Mouse (Mus musculus) MEL (cell line): ENCODE measurements at regions not wholly inside any gene's neighbourhood (a gene's known extent, or its start where the extent isn't known, plus 50 kb on each side); places are given as distances from the start of the nearest gene placed in this dataset.

Experiments used
- DNase-seq: peaks from one replicate; pipeline ENCODE4 v3.0.0; 2011; ENCODE audit warnings: low read depth, low spot score
- H3K27ac ChIP-seq: 2 replicates; pipeline ENCODE4 v1.5.1; 2012; ENCODE audit warnings: low read depth, mild to moderate bottlenecking, control low read depth, low read length, moderate library complexity; ENCODE audit not compliant: control insufficient read depth
- H3K27me3 ChIP-seq, 2 experiments: fragments of 150-350 bp in 1 of 2; sonication (generic) in 1 of 2; 2 replicates each; pipeline ENCODE4 v1.6.1; 2012; ENCODE audit warnings: low read length in 2 of 2, mild to moderate bottlenecking in 2 of 2, improper control_type of control experiment in 1 of 2, moderate library complexity in 1 of 2; ENCODE audit not compliant: insufficient read depth in 2 of 2, control insufficient read depth in 1 of 2
- H3K36me3 ChIP-seq, 2 experiments: 2 replicates each; pipeline ENCODE4 v1.6.1; 2012 to 2014; ENCODE audit warnings: low read length in 2 of 2, improper control_type of control experiment in 1 of 2, inconsistent platforms in 1 of 2, mild to moderate bottlenecking in 1 of 2; ENCODE audit not compliant: insufficient read depth in 2 of 2, control insufficient read depth in 1 of 2
- H3K4me1 ChIP-seq, 2 experiments: fragments of 150-350 bp in 1 of 2; sonication (generic) in 1 of 2; 2 replicates each; pipeline ENCODE4 v1.6.1; 2012; ENCODE audit warnings: low read length in 2 of 2, improper control_type of control experiment in 1 of 2, mild to moderate bottlenecking in 1 of 2; ENCODE audit not compliant: insufficient read depth in 2 of 2, control insufficient read depth in 1 of 2
- H3K4me3 ChIP-seq, 2 experiments: fragments of 150-350 bp in 1 of 2; sonication (generic) in 1 of 2; 2 replicates each; pipeline ENCODE4 v1.5.1; 2012; ENCODE audit warnings: low read depth in 2 of 2, low read length in 2 of 2, mild to moderate bottlenecking in 2 of 2, moderate library complexity in 2 of 2, control low read depth in 1 of 2, improper control_type of control experiment in 1 of 2; ENCODE audit not compliant: control insufficient read depth in 1 of 2, insufficient read depth in 1 of 2
- H3K79me2 ChIP-seq: 2 replicates; pipeline ENCODE4 v1.6.1; 2012; ENCODE audit warnings: mild to moderate bottlenecking, low read length, moderate library complexity; ENCODE audit not compliant: control insufficient read depth, poor library complexity, insufficient read depth
- H3K9ac ChIP-seq: 2 replicates; pipeline ENCODE4 v1.6.1; 2012; ENCODE audit warnings: low read depth, mild to moderate bottlenecking, control low read depth, low read length, moderate library complexity; ENCODE audit not compliant: control insufficient read depth, poor library complexity, severe bottlenecking
- H3K9me3 ChIP-seq: fragments of 150-350 bp; sonication (generic); replicated peaks from 2 replicates; pipeline ENCODE4 v1.6.1; 2012; ENCODE audit warnings: mild to moderate bottlenecking, low read length, improper control_type of control experiment, moderate library complexity; ENCODE audit not compliant: insufficient read depth
- CHD2 ChIP-seq: IDR thresholded peaks from 2 replicates; pipeline ENCODE4 v1.6.1; 2011; ENCODE audit warnings: low read length, improper control_type of control experiment
- CTCF ChIP-seq, 3 experiments: IDR thresholded peaks in 2 of 3; conservative IDR thresholded peaks in 1 of 3; 2 replicates each; pipeline ENCODE4 v1.5.1; 2011 to 2012; ENCODE audit warnings: low read length in 3 of 3, low read depth in 2 of 3, mild to moderate bottlenecking in 2 of 3, improper control_type of control experiment in 1 of 3, inconsistent platforms in 1 of 3, mixed read lengths in 1 of 3, moderate library complexity in 1 of 3; ENCODE audit not compliant: control insufficient read depth in 1 of 3, insufficient read depth in 1 of 3, poor library complexity in 1 of 3, severe bottlenecking in 1 of 3
- E2F4 ChIP-seq: IDR thresholded peaks from 2 replicates; pipeline ENCODE4 v1.6.1; 2011; ENCODE audit warnings: low read depth, low read length, improper control_type of control experiment, borderline replicate concordance
- GABPA ChIP-seq: IDR thresholded peaks from 2 replicates; pipeline ENCODE4 v1.6.1; 2012; ENCODE audit warnings: low read depth, mild to moderate bottlenecking, inconsistent platforms, low read length, improper control_type of control experiment, moderate library complexity
- GATA1 ChIP-seq: IDR thresholded peaks from 2 replicates; pipeline ENCODE4 v1.6.1; 2011; ENCODE audit warnings: low read depth, low read length, improper control_type of control experiment
- JUND ChIP-seq: IDR thresholded peaks from 2 replicates; pipeline ENCODE4 v1.6.1; 2011; ENCODE audit warnings: low read depth, mild to moderate bottlenecking, improper control_type of control experiment, low read length
- KAT2A ChIP-seq: conservative IDR thresholded peaks from 2 replicates; pipeline ENCODE4 v1.6.1; 2012; ENCODE audit warnings: low read depth, low read length, improper control_type of control experiment, inconsistent platforms
- MAX ChIP-seq: IDR thresholded peaks from 2 replicates; pipeline ENCODE4 v1.6.1; 2011; ENCODE audit warnings: low read length, improper control_type of control experiment
- MAZ ChIP-seq: IDR thresholded peaks from 2 replicates; pipeline ENCODE4 v1.6.1; 2012; ENCODE audit warnings: low read depth, mild to moderate bottlenecking, inconsistent platforms, low read length, improper control_type of control experiment
- POLR2AphosphoS2 ChIP-seq: IDR thresholded peaks from 2 replicates; pipeline ENCODE4 v1.6.1; 2011; ENCODE audit warnings: low read length, improper control_type of control experiment
- SMC3 ChIP-seq: IDR thresholded peaks from 2 replicates; pipeline ENCODE4 v1.6.1; 2011; ENCODE audit warnings: low read depth, low read length, improper control_type of control experiment
- USF1 ChIP-seq: IDR thresholded peaks from 2 replicates; pipeline ENCODE4 v1.6.1; 2014; ENCODE audit warnings: low read depth, mild to moderate bottlenecking, inconsistent platforms, low read length, improper control_type of control experiment, moderate library complexity
- ZMIZ1 ChIP-seq: IDR thresholded peaks from 2 replicates; pipeline ENCODE4 v1.6.1; 2012; ENCODE audit warnings: low read depth, mild to moderate bottlenecking, inconsistent platforms, low read length, improper control_type of control experiment, moderate library complexity
- ZNF384 ChIP-seq: IDR thresholded peaks from 2 replicates; pipeline ENCODE4 v1.6.1; 2012; ENCODE audit warnings: low read depth, mild to moderate bottlenecking, inconsistent platforms, low read length, improper control_type of control experiment

DNA sequence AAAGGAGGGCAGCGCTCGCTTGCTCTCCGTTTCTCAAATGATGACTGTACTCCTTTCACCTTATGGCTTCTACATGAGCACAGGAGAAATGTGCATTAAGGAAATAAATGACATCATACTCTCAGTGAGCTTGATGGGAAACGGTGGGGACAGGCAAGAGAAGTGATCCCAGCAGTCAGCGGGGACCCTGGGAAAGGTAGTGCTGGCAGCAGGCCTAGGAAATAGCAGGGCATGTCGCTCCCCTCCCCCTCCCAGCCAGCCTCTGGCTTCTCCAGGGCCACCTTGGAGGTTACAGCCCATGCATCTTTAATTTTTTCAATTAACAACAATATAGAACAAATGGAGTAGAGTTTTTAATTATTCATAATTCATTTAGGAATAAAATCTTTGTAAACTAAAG lies 58.6 kb upstream of the Klhl29 start:
- DNase-seq: no peak
- TF ChIP-seq GATA1 (no peak), E2F4 (no peak), MAZ (no peak), JUND (no peak), KAT2A (no peak)
- Histone ChIP-seq H3K9me3 (no peaks in the 10 kb centered on the region), H3K36me3 (no peaks in the 10 kb centered on the region), H3K27me3 (no peaks in the 10 kb centered on the region), H3K79me2 (no peaks in the 10 kb centered on the region), H3K4me1 (no peaks in the 10 kb centered on the region), H3K4me3 (no peak overlapping the region), H3K27ac (no peak overlapping the region), H3K9ac (no peak overlapping the region)

DNA sequence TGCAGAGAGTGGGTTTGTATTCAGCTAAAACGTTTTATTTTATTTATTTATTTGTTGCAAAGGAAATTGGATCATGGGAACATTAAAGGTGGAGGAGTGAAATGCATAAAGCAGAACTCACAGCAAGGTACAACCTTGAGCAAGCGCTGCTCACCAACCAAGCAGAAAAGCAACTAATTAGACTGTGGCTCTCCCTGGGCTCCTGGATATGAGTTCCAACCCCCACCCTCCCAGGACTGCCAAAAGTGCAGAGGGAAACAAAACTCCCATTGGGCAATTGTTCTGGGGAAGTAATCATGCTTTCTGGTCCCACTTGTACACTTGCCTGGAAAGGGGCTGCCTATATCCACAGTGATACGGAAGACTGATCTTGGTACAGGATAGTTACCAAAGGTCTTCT lies 57.2 kb upstream of the Klhl29 start:
- no peak for DNase-seq
- no peak overlapping the region for H3K4me3 ChIP-seq
- no peak for TF ChIP-seq USF1
- TF ChIP-seq CHD2: no peak
- TF ChIP-seq CTCF (IDR thresholded peaks at IDR 0.05 in 2 of 3, conservative IDR thresholded peaks at IDR 0.05 in 1 of 3; ENCODE audit: control insufficient read depth in 1 of 3, insufficient read depth in 1 of 3, low read depth in 2 of 3, low read length in 3 of 3, poor library complexity in 1 of 3, severe bottlenecking in 1 of 3): no peak
- no peak for TF ChIP-seq GABPA
- TF ChIP-seq KAT2A: no peak
- H3K27me3 ChIP-seq: no peaks in the 10 kb centered on the region
- no peak overlapping the region for H3K27ac ChIP-seq
- no peak overlapping the region for H3K9ac ChIP-seq
- H3K79me2 ChIP-seq: no peaks in the 10 kb centered on the region
- no peaks in the 10 kb centered on the region for H3K9me3 ChIP-seq
- no peaks in the 10 kb centered on the region for H3K4me1 ChIP-seq
- no peaks in the 10 kb centered on the region for H3K36me3 ChIP-seq

DNA sequence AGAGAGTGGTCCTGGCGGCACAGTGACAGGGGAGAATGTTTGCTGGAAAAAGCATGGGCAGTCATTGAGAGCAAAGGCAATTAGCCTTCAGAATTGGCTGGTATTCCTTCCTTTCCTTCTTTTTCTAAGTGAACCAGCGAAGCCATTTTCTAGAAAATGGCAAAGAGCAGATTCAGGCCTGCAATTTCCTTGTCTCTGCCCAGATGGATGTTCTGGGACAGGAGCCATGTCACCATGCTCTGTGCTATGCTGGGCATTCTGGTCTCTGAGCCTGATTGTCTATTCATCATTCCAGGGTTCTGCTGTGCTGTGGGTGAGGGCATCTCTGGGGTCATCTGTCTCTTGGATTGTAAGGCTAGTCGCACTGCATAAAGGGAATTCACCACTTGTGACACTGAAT lies 53.3 kb upstream of the Klhl29 start:
- Histone ChIP-seq H3K4me1 (no peaks in the 10 kb centered on the region), H3K4me3 (no peak overlapping the region)
- no peak for DNase-seq

More for the DNA sequence above, 53.3 kb upstream of the Klhl29 start:
- TF ChIP-seq KAT2A (no peak), ZNF384 (no peak), ZMIZ1 (no peak), MAX (no peak), SMC3 (no peak), POLR2AphosphoS2 (no peak)
- TF ChIP-seq, all 39 proteins: peak for 0
- Histone ChIP-seq H3K9me3 (no peaks in the 10 kb centered on the region), H3K27me3 (no peaks in the 10 kb centered on the region), H3K79me2 (no peaks in the 10 kb centered on the region), H3K27ac (no peak overlapping the region), H3K9ac (no peak overlapping the region), H3K36me3 (no peaks in the 10 kb centered on the region)
